Mouse (Mus musculus) cerebellum, adult 11 months (tissue): ENCODE results near the gene Pik3r1.

Experiments
- DNase-seq: peaks from one replicate; pipeline ENCODE4 v3.0.0; 2022

Pik3r1 gene

GRCm38 (mm10) chr13:101664010-101664409 lies 104.0 kb downstream of the Pik3r1 start:
- no peak for DNase-seq

GRCm38 (mm10) chr13:101662900-101663299 lies 105.1 kb downstream of the Pik3r1 start:
- DNase-seq, result no peak

GRCm38 (mm10) chr13:101661567-101661966 lies 106.5 kb downstream of the Pik3r1 start:
- DNase-seq, result no peak

- no peak for DNase-seq
Observed at GRCm38 (mm10) chr13:101660187-101660586, 107.8 kb downstream of the Pik3r1 start.

GRCm38 (mm10) chr13:101652131-101652530 lies 115.9 kb downstream of the Pik3r1 start:
- DNase-seq, result no peak

GRCm38 (mm10) chr13:101641632-101642031 lies 126.4 kb downstream of the Pik3r1 start:
- DNase-seq, result no peak

GRCm38 (mm10) chr13:101635837-101636236 lies 132.2 kb downstream of the Pik3r1 start:
- DNase-seq, result no peak

- DNase-seq, result no peak
Observed at GRCm38 (mm10) chr13:101634420-101634819, 133.6 kb downstream of the Pik3r1 start.

GRCm38 (mm10) chr13:101633620-101634019 lies 134.4 kb downstream of the Pik3r1 start:
- no peak for DNase-seq

- no peak for DNase-seq
Observed at GRCm38 (mm10) chr13:101632771-101633170, 135.2 kb downstream of the Pik3r1 start.

- no peak for DNase-seq
Observed at GRCm38 (mm10) chr13:101631561-101631960, 136.5 kb downstream of the Pik3r1 start.
